Mouse (Mus musculus) hindbrain, embryonic 16.5 days (tissue): ENCODE data around the gene Olfr1015. TPM values are rescaled to one million over a fixed set of nuclear protein-coding genes. Genes with fewer than 3 reads are reported as not detected.

Source experiments
- polyA plus RNA-seq: library from polyadenylated mRNA; unstranded; fragments of >200 nt; fragmentation: Nextera tagmentation; extraction: Ambion mirVana; gene quantifications from 2 replicates; pipeline ENCODE4 v1.2.1, GENCODE M21; 2015

Olfr1015 gene
- polyA plus RNA-seq, 1 experiment from 2014 or later, result not detected

Other genes starting within 250 kb of the Olfr1015 start
- not detected in 2 replicates for gene Olfr996, start 202.8 kb upstream of the Olfr1015 start, polyA plus RNA-seq
- not detected in 2 replicates for gene Olfr998, start 193.1 kb upstream of the Olfr1015 start, polyA plus RNA-seq
- gene Olfr1000, start 170.1 kb upstream of the Olfr1015 start, polyA plus RNA-seq, result not detected in 2 replicates
- gene Olfr1002, start 131.3 kb upstream of the Olfr1015 start, polyA plus RNA-seq, result not detected in 2 replicates
- not detected in 2 replicates for gene Olfr154, start 117.6 kb upstream of the Olfr1015 start, polyA plus RNA-seq
- gene Olfr1006, start 103.2 kb upstream of the Olfr1015 start, polyA plus RNA-seq, result not detected in 2 replicates
- gene Olfr1008, start 92.6 kb upstream of the Olfr1015 start, polyA plus RNA-seq, result not detected in 2 replicates
- not detected in 2 replicates for gene Olfr1009, start 66.6 kb upstream of the Olfr1015 start, polyA plus RNA-seq
- not detected in 2 replicates for gene Olfr1012, start 19.3 kb upstream of the Olfr1015 start, polyA plus RNA-seq
- not detected in 2 replicates for gene Olfr1013, start 14.9 kb upstream of the Olfr1015 start, polyA plus RNA-seq
- not detected in 2 replicates for gene Olfr1014, start 9.3 kb upstream of the Olfr1015 start, polyA plus RNA-seq
- not detected in 2 replicates for gene Olfr1016, start 20.5 kb downstream of the Olfr1015 start, polyA plus RNA-seq
- gene Olfr1018, start 36.5 kb downstream of the Olfr1015 start, polyA plus RNA-seq, result not detected in 2 replicates
- not detected in 2 replicates for gene Olfr1019, start 63.5 kb downstream of the Olfr1015 start, polyA plus RNA-seq
- gene Olfr1020, start 65.0 kb downstream of the Olfr1015 start, polyA plus RNA-seq, result not detected in 2 replicates
- gene Olfr1022, start 86.6 kb downstream of the Olfr1015 start, polyA plus RNA-seq, result not detected in 2 replicates
- not detected in 2 replicates for gene Olfr1023, start 103.6 kb downstream of the Olfr1015 start, polyA plus RNA-seq
- not detected in 2 replicates for gene Olfr1024, start 123.0 kb downstream of the Olfr1015 start, polyA plus RNA-seq
- gene Olfr1025-ps1, start 133.2 kb downstream of the Olfr1015 start, polyA plus RNA-seq, result not detected in 2 replicates
- gene Olfr1026, start 139.5 kb downstream of the Olfr1015 start, polyA plus RNA-seq, result not detected in 2 replicates
- not detected in 2 replicates for gene Olfr1028, start 168.4 kb downstream of the Olfr1015 start, polyA plus RNA-seq
- not detected in 2 replicates for gene Olfr1029, start 191.9 kb downstream of the Olfr1015 start, polyA plus RNA-seq
- gene Olfr1030, start 197.3 kb downstream of the Olfr1015 start, polyA plus RNA-seq, result not detected in 2 replicates
- gene Olfr1031, start 208.3 kb downstream of the Olfr1015 start, polyA plus RNA-seq, result not detected in 2 replicates
- not detected in 2 replicates for gene Olfr1032, start 223.5 kb downstream of the Olfr1015 start, polyA plus RNA-seq
- gene Olfr1033, start 238.6 kb downstream of the Olfr1015 start, polyA plus RNA-seq, result 0.69 TPM in 2 replicates